Mouse (Mus musculus) kidney, adult 9 months (tissue): ENCODE data around the gene Dtx3.

Experiments
- DNase-seq: peaks from one replicate; pipeline ENCODE4 v3.0.0; 2022

Gene Dtx3

DNA sequence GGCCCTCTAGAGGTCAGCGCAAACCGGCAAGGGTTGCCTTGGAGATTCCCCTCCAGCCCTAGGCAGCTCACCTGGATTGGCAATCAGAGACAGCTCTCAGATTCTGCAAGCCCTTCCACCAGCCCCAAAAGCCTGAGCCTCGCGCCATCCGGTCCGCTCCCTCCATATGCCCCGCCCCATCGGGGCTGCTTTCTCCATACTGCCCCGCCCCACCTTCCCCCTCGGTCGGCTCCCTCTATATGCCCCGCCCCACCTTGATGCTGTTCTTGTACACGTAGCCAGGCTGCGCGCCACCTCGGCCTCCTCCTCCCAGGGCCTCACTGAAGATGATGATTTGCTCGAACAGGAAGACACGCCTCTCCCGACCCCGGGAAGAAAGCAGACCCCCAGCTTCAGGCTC, 11.8 kb downstream of the Dtx3 start:
- no peak for DNase-seq

DNA sequence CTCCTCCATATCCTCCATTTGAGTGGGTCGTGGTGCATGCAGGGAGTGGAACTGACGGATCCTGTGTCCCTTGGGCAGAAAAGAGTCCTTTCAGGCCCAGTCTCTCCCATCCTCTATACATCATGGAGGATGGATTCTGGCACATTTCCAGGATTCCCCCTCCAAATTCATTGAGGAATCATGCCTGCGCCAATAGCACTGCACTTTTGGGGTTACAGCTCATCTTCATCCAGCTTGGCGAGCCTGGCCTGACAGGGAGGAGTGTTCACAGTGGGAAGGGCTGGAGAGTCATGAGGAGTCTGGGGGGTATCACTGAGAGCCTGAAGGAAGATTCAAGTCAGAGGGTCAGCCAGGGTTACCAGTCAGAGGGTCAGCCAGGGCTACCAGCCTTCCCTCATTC, 12.9 kb downstream of the Dtx3 start:
- no peak for DNase-seq

DNA sequence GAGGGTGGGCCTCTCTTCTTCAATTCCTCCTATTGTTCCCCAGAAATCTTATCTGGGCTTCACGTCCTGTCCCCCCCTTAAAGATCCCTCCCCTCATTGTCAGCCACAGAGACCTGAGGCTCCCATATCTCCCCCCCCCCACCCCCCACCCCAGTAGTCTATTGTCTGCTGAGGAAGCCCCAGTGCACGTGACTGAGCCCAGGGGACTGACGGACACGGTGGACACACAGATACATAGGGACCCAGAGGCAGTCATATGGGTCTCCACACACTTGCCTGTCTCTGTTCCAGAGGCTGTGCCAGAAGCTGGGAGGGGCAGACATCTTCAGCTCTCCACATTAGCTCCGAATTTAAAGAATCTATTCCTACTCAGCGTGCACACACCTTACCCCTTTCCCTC, 14.0 kb downstream of the Dtx3 start:
- DNase-seq = no peak

DNA sequence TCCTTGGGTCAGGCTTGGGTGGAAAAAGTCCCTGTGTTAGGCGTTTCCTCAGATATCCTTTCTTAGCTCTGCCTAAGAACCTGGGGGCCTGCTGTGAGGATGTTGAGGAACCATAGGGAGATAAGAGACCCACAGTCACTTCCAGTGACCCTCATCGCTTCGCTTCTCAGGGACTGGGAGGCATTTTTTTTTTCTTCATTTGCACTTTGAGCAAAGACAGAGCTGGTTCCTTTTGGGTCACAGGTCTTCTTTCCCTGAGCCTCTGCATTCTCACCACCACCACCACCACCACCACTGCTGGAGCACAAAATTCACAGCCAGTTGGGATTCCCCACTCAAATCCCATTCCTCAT, 14.9 kb downstream of the Dtx3 start:
- no peak for DNase-seq

DNA sequence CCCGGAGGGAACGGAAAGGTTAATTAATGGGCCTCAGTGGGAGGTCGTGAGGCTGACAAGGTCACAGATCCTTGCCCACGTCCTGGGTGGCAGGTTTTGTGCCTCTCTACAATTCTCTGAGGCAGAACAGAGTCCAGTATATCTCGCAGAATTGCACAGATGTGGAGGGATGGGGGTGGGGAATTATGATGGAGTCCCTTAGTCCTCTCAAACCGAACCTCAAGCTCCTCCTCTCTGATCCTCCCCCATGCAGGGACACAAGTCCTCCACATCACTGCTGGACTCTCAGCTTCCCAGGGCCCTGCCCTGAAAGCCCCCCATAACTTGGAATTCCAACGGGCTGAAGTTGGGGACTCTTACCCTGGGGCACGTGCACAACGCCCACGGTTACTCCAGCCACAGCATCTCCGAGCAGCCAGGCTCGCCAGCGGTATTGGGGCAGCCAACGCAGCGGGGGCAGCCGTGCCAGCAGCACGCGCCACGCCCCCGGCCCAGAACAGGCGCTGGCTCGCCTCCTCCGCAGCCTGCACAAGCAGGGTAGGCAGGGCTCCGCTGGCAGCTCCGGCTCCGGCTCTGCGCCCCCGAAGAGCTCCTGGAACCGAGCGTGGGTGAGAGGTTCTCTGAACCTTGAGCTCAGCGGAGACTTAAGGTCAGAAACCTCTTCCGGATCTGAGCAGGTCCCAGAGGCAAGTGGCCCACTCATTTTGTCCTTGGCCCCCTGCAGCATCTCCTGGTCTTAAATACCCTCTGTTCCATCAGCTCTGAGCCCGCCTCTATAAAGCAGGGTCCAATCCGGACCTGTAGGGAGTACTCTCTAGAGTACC, 15.4 kb downstream of the Dtx3 start, which contains the start of gene Slc26a10:
Slc26a10 (minus strand) TSS at position 775 of the 824 bp plus-strand sequence.
- DNase-seq = no peak

DNA sequence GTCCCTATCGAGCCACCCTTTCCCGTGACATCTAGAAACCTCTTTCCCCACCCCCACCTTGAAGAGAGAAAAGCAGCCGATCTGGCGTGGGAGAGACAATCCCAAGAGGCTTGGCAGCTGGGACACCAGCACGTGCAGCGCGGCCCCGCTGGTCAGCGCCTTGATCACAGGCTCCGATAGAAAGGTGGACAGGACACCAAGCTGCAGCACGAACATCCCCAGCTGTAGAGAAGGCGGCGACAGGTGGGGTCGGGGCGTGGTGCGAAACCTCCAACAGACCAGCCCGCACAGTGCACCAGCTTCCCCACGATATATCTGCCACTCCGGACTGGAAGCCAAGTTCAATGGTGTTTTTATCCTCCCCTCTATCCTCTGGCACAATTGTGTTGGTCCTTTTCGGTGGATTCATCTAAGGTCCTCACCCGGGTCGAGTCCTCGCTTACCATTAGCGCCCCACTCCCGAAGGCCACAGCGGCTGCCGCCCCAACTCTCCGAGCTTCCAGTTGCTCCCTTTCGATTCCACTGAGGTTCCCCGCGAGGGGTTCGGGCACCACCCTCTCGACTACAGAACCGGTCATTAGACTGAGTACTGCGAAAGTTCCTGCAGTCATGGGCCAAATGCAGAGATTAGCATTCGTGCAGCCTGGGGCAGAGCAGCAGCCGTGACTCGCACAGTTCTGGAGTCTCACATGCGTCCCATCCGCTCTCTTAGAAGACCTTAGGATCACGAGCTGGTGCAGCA, 17.1 kb downstream of the Dtx3 start:
- no peak for DNase-seq

DNA sequence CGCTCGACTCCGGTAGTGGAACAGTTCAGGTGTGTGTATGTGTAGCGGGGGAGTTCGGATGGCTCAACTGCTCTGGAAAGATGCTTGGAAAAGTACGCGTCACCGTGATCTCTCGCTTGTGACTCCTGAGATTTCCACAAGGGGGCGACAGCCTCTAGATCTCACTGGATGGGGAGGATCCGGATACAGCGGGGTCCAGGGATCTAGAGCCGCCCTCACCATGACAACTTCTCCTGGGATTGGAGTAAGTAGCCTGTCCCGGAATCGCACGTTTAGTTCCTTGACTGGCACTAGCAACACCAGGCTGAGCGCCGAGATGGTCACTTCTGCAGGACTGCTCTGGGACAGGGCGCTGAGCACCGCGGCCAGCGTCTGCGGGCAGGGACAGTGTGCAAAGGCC, 17.8 kb downstream of the Dtx3 start:
- DNase-seq = peak; percentile 74

DNA sequence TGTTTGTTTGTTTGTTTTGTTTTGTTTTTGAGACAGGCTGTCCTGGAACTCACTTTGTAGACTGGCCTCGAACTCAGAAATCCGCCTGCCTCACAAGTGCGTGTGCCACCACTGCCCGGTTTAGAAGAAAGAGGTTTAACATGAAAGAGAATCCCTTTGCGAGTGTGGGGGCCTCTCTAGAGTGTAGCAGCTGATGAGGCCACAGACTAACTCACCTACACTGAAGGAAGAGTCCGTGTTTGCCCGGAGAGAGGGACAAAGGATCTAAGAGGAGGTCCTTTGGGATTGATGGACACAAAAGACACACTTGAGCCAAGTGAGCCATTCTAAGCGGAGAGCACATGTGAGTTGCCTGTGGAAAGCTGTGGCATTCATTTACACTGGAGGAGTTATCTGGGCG, 18.3 kb downstream of the Dtx3 start:
- no peak for DNase-seq

DNA sequence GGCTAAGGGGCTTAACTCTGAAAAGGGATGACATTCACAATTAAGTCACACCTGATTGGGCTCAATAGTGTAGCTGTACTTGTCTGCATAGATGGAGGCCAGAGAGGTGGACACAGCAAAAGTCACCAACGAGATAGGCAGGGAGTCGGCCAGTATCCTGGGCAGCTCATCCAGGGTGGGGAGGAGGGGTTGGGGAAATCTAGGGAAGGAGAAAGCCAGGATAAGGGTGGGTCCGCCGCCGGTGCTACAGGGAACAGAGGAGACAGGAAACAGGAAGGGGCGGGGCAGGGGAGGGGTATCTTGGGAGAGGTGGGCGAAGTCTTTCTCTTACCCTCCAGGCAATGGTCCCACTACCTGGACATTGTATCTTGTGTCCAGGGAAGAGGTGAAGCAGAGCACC, 18.8 kb downstream of the Dtx3 start:
- DNase-seq = no peak

DNA sequence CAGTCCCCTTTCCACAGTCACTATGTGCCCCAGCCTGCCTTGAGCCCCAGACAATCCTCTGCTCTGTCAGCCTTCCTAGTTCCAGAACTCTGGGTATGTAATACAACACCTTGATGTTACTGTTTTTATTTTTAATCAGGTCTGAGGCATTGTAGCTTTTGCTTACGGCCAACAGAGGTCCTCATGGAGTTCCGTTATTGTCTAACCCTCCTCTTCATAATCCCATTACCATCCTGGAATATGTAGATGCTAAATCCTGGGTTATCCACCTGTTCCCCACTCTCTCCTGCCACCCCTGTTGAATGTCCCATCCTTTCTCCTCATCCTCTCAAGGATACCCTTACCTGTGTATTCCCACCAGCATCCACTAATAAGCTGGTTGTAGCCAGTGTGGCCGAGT, 19.3 kb downstream of the Dtx3 start:
- no peak for DNase-seq

DNA sequence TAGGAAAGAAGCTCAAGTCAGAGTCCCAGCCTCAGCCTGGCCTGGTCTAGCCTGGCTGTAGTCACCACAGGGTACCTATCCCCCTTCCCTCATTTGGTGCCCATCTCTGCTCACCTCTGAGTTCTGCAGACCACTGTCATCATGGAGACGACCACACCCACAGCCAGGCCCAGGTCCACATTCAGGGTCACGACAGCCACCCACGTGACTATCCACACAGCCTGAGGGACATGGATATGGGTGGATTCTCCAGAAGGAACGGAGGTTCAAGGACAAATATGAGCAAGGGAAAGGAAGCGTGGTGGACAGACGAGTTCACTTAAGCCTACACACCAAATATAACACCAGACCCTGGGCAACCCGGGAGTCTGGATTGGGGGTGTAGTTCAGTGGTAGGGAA, 21.4 kb downstream of the Dtx3 start:
- DNase-seq = no peak

DNA sequence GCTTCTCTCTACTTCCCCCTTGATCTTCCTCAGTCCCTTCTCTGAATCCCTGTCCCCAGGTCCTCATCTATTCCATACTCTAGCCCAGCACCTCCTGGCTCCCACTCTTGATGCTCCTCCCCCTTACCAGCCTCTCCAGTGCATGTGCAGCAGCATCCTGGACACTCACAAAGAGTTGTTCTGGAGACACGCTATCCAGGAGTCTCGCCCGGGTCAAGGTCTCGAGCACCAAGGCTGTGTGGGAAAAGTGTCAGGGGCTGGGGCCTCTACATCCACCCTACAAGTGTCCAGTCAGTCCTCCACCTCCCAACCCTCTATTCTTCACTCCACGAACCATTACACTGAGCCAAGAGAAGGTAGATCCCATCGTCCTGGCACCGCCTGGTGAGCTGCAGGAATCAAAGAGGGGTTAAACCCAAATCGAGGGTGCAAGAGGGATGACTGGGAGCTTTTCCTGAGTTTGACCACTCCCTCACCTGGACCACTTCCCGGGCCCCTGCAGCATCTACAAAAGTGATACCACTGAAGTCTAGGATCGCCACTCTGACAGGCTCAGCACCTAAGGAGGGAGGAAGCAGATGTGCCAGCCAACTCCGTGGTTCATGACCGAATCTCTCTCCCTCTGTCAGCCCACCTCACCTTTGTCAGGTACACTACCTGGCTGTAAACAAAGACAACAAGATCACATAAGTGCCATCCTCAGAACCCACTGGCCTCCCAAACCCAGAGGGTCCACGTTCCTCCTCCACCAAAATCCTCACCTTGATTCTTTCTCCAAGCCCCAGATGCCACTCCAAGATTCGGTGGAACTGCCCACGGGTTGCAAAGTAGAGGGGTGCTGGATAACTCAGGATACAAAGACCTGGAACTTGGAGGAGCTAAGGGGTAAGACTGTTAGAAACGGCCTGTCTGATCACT, 22.1 kb downstream of the Dtx3 start:
- no peak for DNase-seq

DNA sequence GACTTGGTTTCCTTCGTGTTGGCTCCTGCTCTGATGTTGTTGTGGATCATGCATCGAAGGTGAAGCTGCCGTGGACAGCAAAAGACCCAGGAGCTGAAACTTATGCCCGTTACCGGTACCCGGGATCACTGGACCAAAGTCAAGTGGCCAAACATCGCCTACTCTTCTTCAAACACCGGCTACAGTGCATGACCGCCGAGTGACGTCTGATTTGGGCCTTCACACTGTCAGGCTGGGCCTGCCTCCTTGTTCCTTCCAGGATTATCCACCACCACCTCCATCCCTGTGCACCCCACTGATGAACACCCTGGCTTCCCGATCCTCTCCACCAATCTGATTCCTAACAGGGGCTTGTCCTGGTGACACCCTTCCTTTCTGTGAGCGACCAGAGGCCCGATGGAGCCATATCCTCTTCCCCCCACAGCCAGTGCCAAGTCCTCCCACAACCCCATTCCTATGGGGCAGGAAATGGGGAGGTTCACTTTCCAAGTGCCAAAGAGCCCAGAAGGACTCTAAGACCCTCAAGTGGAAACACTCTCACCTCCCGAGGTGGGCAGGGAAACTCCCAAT, 23.8 kb downstream of the Dtx3 start:
- DNase-seq = no peak

DNA sequence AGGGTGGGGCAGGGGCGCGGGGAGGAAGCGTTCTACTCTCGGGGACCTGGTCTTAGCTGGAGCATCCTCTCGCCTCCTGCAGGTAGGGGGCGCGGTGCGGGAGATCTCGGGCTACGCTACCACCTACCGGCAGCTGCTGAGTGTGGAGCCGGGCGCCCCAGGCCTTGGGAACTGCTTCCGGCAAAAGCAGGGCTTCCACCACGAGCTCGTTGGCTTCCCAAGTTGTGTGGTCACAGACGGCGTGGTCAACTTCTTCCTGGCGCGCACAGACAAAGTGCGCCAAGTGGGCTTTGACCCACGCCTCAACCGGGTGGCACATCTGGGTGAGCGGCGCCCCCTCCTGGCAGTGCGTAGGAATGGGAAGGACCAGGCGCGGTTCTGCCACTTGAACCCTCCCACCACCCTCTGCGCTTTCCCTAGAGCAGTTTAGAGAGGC, 24.7 kb downstream of the Dtx3 start:
- peak; percentile 85 for DNase-seq

DNA sequence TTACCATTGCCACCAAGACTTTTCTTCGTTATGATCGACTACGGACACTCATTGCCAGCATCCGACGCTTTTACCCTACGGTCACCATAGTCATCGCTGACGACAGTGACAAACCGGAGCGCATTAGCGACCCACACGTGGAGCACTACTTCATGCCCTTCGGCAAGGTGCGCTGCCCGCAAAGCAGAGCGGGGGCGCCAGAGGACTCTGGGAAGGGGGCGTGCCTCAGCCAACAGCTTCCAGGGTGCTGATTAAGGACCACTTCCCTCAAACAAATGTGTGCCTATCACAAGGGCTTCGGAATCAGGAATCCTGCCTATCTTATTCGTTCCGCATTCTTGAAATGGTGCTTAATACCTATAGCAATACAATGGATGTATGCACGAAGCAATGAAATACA, 25.5 kb downstream of the Dtx3 start:
- no peak for DNase-seq

DNA sequence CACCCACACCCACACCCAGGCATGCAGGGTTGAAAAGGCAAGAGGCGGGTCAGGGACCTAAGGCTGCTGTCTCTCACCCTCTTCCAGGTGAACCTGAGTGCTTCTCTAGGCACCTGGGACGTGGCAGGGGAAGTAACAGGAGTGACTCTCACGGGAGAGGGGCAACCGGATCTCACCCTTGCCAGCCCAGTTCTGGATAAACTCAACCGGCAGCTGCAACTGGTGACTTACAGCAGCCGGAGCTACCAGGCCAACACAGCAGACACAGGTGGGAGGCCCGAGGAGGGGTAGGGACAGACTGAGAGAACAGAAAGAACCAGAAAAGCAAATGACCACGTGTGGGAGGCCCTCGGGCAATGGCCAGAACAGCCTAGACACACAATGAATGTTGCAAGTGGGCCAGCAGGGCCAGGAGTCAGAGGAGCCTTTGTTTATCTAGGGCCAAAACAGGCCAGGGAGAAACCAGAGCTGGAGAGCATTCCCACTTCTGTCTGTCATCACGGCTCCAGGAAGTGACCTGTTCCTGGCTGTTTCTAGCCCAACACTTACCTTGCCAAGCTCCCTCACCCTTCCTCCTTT, 27.8 kb downstream of the Dtx3 start:
- no peak for DNase-seq

DNA sequence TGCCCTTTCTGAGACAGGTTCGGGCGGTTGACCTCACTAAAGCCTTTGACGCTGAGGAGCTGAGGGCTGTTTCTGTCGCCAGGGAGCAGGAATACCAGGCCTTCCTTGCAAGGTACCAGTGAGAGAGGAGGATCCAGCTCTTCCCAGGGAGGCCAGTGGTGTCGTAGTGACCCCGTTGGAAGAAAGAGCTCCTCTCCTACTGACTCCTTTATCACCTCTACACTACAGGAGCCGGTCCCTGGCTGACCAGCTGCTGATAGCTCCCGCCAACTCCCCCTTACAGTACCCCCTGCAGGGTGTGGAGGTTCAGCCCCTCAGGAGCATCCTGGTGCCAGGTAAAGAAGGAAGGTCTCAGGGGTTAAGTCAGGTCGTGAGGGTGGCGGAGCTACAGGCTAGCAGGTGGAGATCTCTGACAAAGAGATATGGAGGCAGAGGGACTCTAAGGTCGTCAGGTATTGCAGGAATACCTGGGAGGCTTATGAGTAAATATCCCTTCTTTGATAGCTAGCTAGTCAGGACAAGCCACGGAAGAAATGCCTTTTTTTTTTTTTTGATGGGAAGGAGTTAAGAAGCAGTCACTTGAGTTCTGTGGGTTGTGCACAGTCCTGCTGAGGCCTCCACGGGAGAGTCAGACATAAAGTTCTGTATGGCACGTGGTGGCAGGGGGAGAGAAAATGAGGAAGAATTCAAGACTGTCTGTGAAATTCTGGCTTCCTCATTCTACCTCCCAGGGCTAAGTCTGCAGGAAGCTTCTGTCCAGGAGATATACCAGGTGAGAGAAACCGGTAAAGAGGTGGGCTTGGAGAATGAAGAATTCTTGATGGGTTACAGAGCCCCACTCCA, 28.5 kb downstream of the Dtx3 start:
- DNase-seq = no peak

DNA sequence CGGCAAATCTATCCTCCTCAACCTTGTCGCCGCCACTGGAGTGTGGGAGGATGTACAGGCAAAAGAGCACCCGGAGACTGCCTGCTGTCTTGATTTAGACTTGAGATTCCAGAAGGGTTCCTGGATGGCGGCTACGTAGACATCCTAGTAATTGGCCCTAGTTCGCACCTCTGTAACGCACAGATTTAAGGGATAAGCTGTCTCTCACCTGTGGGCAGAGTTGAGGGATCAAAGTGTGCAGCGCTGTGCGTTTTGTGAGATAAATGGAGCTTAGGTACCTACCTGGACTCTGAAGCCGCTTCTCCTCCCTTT, 29.2 kb downstream of the Dtx3 start:
- no peak for DNase-seq

DNA sequence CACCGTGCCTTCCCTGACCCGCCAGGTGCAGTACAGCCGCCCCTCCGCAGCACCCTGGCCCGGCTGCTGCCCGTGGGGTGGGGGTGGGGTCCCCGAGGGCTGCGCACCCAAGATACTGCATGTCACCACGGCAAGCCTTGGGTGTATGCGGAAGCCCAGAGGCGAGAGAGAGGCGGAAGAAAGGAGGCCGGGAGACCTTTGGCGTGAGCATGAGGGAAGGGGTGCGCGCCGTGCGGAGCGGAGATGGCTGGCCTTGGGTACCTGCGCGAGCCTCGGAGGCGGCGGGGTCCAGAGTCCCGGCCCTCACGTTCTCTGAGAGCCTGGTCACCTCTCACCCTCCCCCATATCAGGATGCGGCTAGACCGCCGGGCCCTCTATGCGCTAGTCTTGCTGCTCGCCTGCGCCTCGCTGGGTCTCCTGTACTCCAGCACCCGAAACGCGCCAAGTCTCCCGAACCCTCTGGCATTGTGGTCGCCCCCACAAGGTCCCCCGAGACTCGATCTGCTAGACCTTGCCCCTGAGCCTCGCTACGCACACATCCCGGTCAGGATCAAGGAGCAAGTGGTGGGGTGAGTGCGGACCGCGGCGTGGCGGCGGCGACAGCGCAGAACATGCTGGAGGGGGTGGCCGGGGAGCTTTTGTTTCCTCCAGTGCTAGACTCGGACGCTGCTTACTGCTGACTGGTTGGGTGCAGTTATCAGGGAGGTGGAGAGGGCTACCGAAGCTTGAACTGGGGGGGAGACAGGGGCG, 29.7 kb downstream of the Dtx3 start:
- DNase-seq = no peak

DNA sequence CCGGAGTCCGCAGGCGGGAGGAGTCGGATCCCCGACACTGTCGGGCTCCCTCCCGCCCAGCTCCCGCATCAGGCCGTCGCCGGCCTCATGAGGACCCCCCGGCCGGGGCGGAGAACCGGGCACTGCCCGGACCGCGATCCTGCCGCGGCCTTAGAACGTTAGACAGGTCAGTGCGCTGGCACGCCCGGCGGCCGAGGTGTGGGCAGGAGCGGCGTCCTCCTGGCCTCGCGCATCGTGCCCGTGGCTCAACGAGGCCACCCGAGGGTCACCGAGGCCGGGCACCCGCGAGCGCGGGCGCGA, 30.2 kb downstream of the Dtx3 start:
- DNase-seq = peak; percentile 29

DNA sequence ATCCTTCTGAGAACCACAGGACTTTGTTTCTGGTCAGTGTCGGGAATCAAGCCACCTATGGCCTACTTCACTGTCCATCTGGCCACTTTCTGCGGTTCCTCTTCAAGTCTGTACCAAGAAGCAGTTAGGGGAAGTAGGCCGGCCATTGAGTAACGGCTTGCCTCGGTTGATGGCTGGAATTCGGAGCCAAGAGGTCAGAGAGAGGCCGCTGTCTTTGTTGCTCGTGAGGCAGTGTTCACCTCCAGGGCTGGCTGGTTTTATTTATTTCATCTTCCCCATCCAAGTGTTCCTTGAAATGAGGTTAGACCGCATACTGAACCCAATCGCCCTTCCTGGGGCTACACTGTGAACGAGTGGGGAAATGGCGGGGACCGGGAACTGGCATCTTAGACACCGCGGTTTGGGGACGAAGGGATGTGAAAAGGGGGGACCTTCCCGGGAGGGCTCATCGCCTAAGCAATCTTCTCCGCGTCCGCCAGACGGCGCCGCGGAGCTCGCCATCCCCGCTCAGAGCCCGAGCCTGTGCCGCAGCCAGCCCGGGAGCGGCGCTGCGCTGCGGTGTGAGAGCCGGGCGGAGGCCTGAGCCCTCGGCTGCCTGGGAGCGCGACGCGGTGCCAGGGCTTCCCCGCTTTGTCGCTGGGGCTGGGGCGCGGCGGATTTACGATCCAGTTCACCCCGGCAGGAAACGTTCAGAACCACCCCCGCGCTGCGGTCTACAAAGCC, 30.7 kb downstream of the Dtx3 start, which contains the start of gene B4galnt1:
B4galnt1 (plus strand) TSS at position 595 of the 723 bp plus-strand sequence.
- DNase-seq = peak; percentile 64
